Mouse (Mus musculus) stomach, postnatal 0 days (tissue): ENCODE results near the gene Smg1. TPM values are rescaled to one million over a fixed set of nuclear protein-coding genes. Genes with fewer than 3 reads are reported as not detected.

Experiments used
- ATAC-seq: fragments of 200-750 bp; cut with Nextera tagmentation; 2 replicates; pipeline ENCODE4 v1.8.0; 2017; ENCODE audit not compliant: low FRiP score, low TSS enrichment
- DNase-seq: peaks from one replicate; pipeline ENCODE4 v3.0.0-alpha.2; 2016; ENCODE audit warnings: low spot score
- H3K27ac ChIP-seq: fragments of 300-500 bp; sonication (generic); replicated peaks from 2 replicates; pipeline ENCODE4 v1.5.1; 2014; ENCODE audit warnings: mild to moderate bottlenecking, control low read depth
- H3K27me3 ChIP-seq: fragments of 300-500 bp; sonication (generic); 2 replicates; pipeline ENCODE4 v1.6.1; 2014; ENCODE audit warnings: low read length; ENCODE audit not compliant: control insufficient read depth, insufficient read depth
- H3K36me3 ChIP-seq: fragments of 300-500 bp; sonication (generic); 2 replicates; pipeline ENCODE4 v1.6.1; 2014; ENCODE audit warnings: low read length, mixed read lengths; ENCODE audit not compliant: control insufficient read depth, insufficient read depth
- H3K4me1 ChIP-seq: fragments of 300-500 bp; sonication (generic); replicated peaks from 2 replicates; pipeline ENCODE4 v1.6.1; 2014; ENCODE audit warnings: antibody characterized with exemption; ENCODE audit not compliant: control insufficient read depth, insufficient read depth
- H3K4me2 ChIP-seq: fragments of 300-500 bp; sonication (generic); replicated peaks from 2 replicates; pipeline ENCODE4 v1.6.1; 2014; ENCODE audit warnings: low read depth, mild to moderate bottlenecking, control low read depth, moderate library complexity
- H3K4me3 ChIP-seq: fragments of 300-500 bp; sonication (generic); 2 replicates; pipeline ENCODE4 v1.5.1; 2014; ENCODE audit warnings: low read depth, low read length, control low read depth
- H3K9ac ChIP-seq: fragments of 300-500 bp; sonication (generic); 2 replicates; pipeline ENCODE4 v1.6.1; 2014; ENCODE audit warnings: mild to moderate bottlenecking, low read length, control low read depth, mixed read lengths
- H3K9me3 ChIP-seq: fragments of 300-500 bp; sonication (generic); 2 replicates; pipeline ENCODE4 v1.6.1; 2016; ENCODE audit warnings: low read length; ENCODE audit not compliant: control insufficient read depth
- CTCF ChIP-seq: IDR thresholded peaks from 2 replicates; pipeline ENCODE4 v1.5.1; 2016; ENCODE audit warnings: antibody characterized with exemption, low read depth, mild to moderate bottlenecking, moderate library complexity
- EP300 ChIP-seq: optimal IDR thresholded peaks from 2 replicates; pipeline ENCODE3; 2016; ENCODE audit warnings: antibody characterized with exemption
- WGBS: fragments of 180-500 bp; shearing (Covaris S2); extraction: QIAGEN DNeasy Blood & Tissue Kit; methylation state at CpG from one replicate; pipeline ENCODE4 v1.1.7; 2014; 5-methylcytosine and 5-hydroxymethylcytosine counted together
- polyA plus RNA-seq: library from polyadenylated mRNA; unstranded; fragments of >200 nt; fragmentation: Nextera tagmentation; extraction: Ambion mirVana; gene quantifications from 2 replicates; pipeline ENCODE4 v1.2.1, GENCODE M21; 2015

The Smg1 gene
- polyA plus RNA-seq, 1 experiment from 2014 or later: 8.5 TPM

GRCm38 (mm10) chr7:118107671-118108070, 135.8 kb downstream of the Smg1 start:
- TF ChIP-seq EP300 (no peak), CTCF (no peak)
- Histone ChIP-seq H3K9me3 (no peaks in the 10 kb centered on the region), H3K9ac (no peak overlapping the region), H3K27me3 (no peaks in the 10 kb centered on the region), H3K27ac (no peak overlapping the region), H3K4me2 (no peak overlapping the region), H3K36me3 (peaks cover 28% of the 10 kb centered on the region), H3K4me1 (no peaks in the 10 kb centered on the region; the same call in 1 of the 2 replicates), H3K4me3 (no peak overlapping the region)
- WGBS: 64% methylated on average over 1 of the region's 1 CpGs
- DNase-seq (no peak), ATAC-seq (no peak)

GRCm38 (mm10) chr7:118104458-118105052, 138.9 kb downstream of the Smg1 start:
- peaks cover 23% of the 10 kb centered on the region for H3K36me3 ChIP-seq
- H3K9me3 ChIP-seq: no peaks in the 10 kb centered on the region
- TF ChIP-seq EP300 (no peak), CTCF (no peak)
- WGBS: 75% methylated on average over 5 of the region's 5 CpGs
- H3K4me3 ChIP-seq: no peak overlapping the region
- no peaks in the 10 kb centered on the region for H3K27me3 ChIP-seq
- peak; percentile 45 for ATAC-seq
- peak overlapping the region; percentile 49 for H3K27ac ChIP-seq
- peak; percentile 31 for DNase-seq
- no peak overlapping the region for H3K9ac ChIP-seq
- no peak overlapping the region for H3K4me2 ChIP-seq
- H3K4me1 ChIP-seq: no peaks in the 10 kb centered on the region

- ATAC-seq (peak; percentile 61; the same call in 1 of the 2 replicates), DNase-seq (peak; percentile 57)
- no peaks in the 10 kb centered on the region for H3K27me3 ChIP-seq
- H3K27ac ChIP-seq: peak overlapping the region; percentile 49
- H3K9ac ChIP-seq: no peak overlapping the region
- no peaks in the 10 kb centered on the region for H3K4me1 ChIP-seq
- no peak for TF ChIP-seq CTCF
- no peak for TF ChIP-seq EP300
- peaks cover 19% of the 10 kb centered on the region for H3K36me3 ChIP-seq
- no peak overlapping the region for H3K4me2 ChIP-seq
- WGBS: 26% methylated on average over 5 of the region's 5 CpGs
- H3K9me3 ChIP-seq: no peaks in the 10 kb centered on the region
- no peak overlapping the region for H3K4me3 ChIP-seq
Measured at GRCm38 (mm10) chr7:118103462-118104379, 139.7 kb downstream of the Smg1 start.

- peaks cover 11% of the 10 kb centered on the region for H3K36me3 ChIP-seq
- no peaks in the 10 kb centered on the region for H3K9me3 ChIP-seq
- 39% methylated on average over 4 of the region's 4 CpGs for WGBS
- no peaks in the 10 kb centered on the region for H3K27me3 ChIP-seq
- no peak overlapping the region for H3K4me2 ChIP-seq
- TF ChIP-seq EP300 (no peak), CTCF (no peak)
- no peaks in the 10 kb centered on the region for H3K4me1 ChIP-seq
- no peak for DNase-seq
- H3K27ac ChIP-seq: peak overlapping the region; percentile 30; the same call in 1 of the 2 replicates
- no peak overlapping the region for H3K4me3 ChIP-seq
- no peak overlapping the region for H3K9ac ChIP-seq
- ATAC-seq: peak; percentile 21
Measured at GRCm38 (mm10) chr7:118102678-118103461, 140.6 kb downstream of the Smg1 start.

GRCm38 (mm10) chr7:118102231-118102630, 141.2 kb downstream of the Smg1 start:
- no peak for TF ChIP-seq EP300
- TF ChIP-seq CTCF: peak; percentile 98
- no peaks in the 10 kb centered on the region for H3K9me3 ChIP-seq
- peak; percentile 32 for DNase-seq
- no peak for ATAC-seq
- no peak overlapping the region for H3K4me3 ChIP-seq
- H3K36me3 ChIP-seq: peaks cover 7% of the 10 kb centered on the region
- WGBS: 45% methylated on average over 4 of the region's 4 CpGs
- H3K4me2 ChIP-seq: no peak overlapping the region
- H3K27me3 ChIP-seq: no peaks in the 10 kb centered on the region
- H3K9ac ChIP-seq: no peak overlapping the region
- H3K4me1 ChIP-seq: no peaks in the 10 kb centered on the region
- no peak overlapping the region for H3K27ac ChIP-seq
